Mouse (Mus musculus) ES-CJ7 (cell line): ENCODE measurements around the gene Cacna2d1.

Experiments used
- DNase-seq: peaks from one replicate; pipeline ENCODE4 v3.0.0; 2011; ENCODE audit warnings: low read depth, low spot score

Gene Cacna2d1

GRCm38 (mm10) chr5:16056795-16057194 lies 122.3 kb downstream of the Cacna2d1 start:
- no peak for DNase-seq

- DNase-seq = no peak
Measured at GRCm38 (mm10) chr5:16062773-16063172, 128.3 kb downstream of the Cacna2d1 start.

- no peak for DNase-seq
Measured at GRCm38 (mm10) chr5:16063273-16063672, 128.8 kb downstream of the Cacna2d1 start.

- DNase-seq = no peak
Measured at GRCm38 (mm10) chr5:16063949-16064348, 129.5 kb downstream of the Cacna2d1 start.

GRCm38 (mm10) chr5:16065816-16066215 lies 131.3 kb downstream of the Cacna2d1 start:
- no peak for DNase-seq

GRCm38 (mm10) chr5:16082253-16082652 lies 147.8 kb downstream of the Cacna2d1 start:
- DNase-seq = no peak

GRCm38 (mm10) chr5:16086979-16087902 lies 152.8 kb downstream of the Cacna2d1 start:
- DNase-seq = no peak

- DNase-seq = no peak
Measured at GRCm38 (mm10) chr5:16087995-16088394, 153.5 kb downstream of the Cacna2d1 start.

GRCm38 (mm10) chr5:16092540-16092939 lies 158.0 kb downstream of the Cacna2d1 start:
- no peak for DNase-seq

- no peak for DNase-seq
Measured at GRCm38 (mm10) chr5:16093071-16093693, 158.7 kb downstream of the Cacna2d1 start.

GRCm38 (mm10) chr5:16095345-16095744 lies 160.9 kb downstream of the Cacna2d1 start:
- DNase-seq = no peak

- no peak for DNase-seq
Measured at GRCm38 (mm10) chr5:16098766-16099165, 164.3 kb downstream of the Cacna2d1 start.

GRCm38 (mm10) chr5:16101820-16102219 lies 167.3 kb downstream of the Cacna2d1 start:
- no peak for DNase-seq

- DNase-seq = no peak
Measured at GRCm38 (mm10) chr5:16105701-16106100, 171.2 kb downstream of the Cacna2d1 start.

GRCm38 (mm10) chr5:16110643-16111042 lies 176.2 kb downstream of the Cacna2d1 start:
- no peak for DNase-seq

- DNase-seq = no peak
Measured at GRCm38 (mm10) chr5:16113879-16114278, 179.4 kb downstream of the Cacna2d1 start.

GRCm38 (mm10) chr5:16121334-16121733 lies 186.8 kb downstream of the Cacna2d1 start:
- no peak for DNase-seq

- DNase-seq = no peak
Measured at GRCm38 (mm10) chr5:16122110-16122509, 187.6 kb downstream of the Cacna2d1 start.

- DNase-seq = no peak
Measured at GRCm38 (mm10) chr5:16134286-16135094, 200.0 kb downstream of the Cacna2d1 start.

GRCm38 (mm10) chr5:16135986-16136385 lies 201.5 kb downstream of the Cacna2d1 start:
- no peak for DNase-seq

- DNase-seq = no peak
Measured at GRCm38 (mm10) chr5:16136839-16137238, 202.3 kb downstream of the Cacna2d1 start.

GRCm38 (mm10) chr5:16146602-16147001 lies 212.1 kb downstream of the Cacna2d1 start:
- no peak for DNase-seq
